Mouse (Mus musculus) liver, postnatal 0 days (tissue): ENCODE results near the gene Lingo2.

ENCODE experiments used
- CTCF ChIP-seq: sonication (generic); IDR thresholded peaks from 2 replicates; pipeline ENCODE4 v1.5.1; 2016; ENCODE audit warnings: antibody characterized with exemption, low read depth
- EP300 ChIP-seq: IDR thresholded peaks from 2 replicates; pipeline ENCODE4 v1.6.1; 2016; ENCODE audit warnings: antibody characterized with exemption, low read depth, mild to moderate bottlenecking

GRCm38 (mm10) chr4:36775088-36775487, 176.5 kb downstream of the Lingo2 start:
- no peak for TF ChIP-seq EP300
- TF ChIP-seq CTCF = no peak
